Mouse (Mus musculus): ENCODE results near the gene Olfr889. TPM values are rescaled to one million over a fixed set of nuclear protein-coding genes. Genes with fewer than 3 reads are reported as not detected.
"Not testable (repeated sequence)": the region's sequence is repeated elsewhere in the genome, so short reads cannot be mapped to it uniquely, and the experiment has no call there.

Olfr889 gene
- polyA plus RNA-seq (2015; fragmentation: Nextera tagmentation; extraction: Ambion mirVana): 0.06 and 0.12 TPM in 2 replicates

GRCm38 (mm10) chr9:38114898-38115297 lies at the start of gene Olfr889:
Gene Olfr889, plus strand, starts transcription at chr9:38115198.
- no peak for ATAC-seq (ENCODE audit: low read depth)

GRCm38 (mm10) chr9:38083772-38084171 lies 31.2 kb upstream of the Olfr889 start, which contains the start of gene Olfr887:
Gene Olfr887, plus strand, starts transcription at chr9:38084072.
- Histone ChIP-seq H3K9me3 (replicated peaks; ENCODE audit: control insufficient read depth, low read length) (no peaks in the 10 kb centered on the region), H3K4me1 (ENCODE audit: control insufficient read depth, low read depth, low read length) (no peaks in the 10 kb centered on the region), H3K27me3 (ENCODE audit: control insufficient read depth, insufficient read depth, low read depth, low read length) (no peaks in the 10 kb centered on the region), H3K4me3 (ENCODE audit: low read depth, low read length) (no peak within 1 kb of the TSS), H3K9ac (ENCODE audit: low read depth, low read length) (no peak within 1 kb of the TSS), H3K4me2 (ENCODE audit: low read depth, low read length) (no peak within 1 kb of the TSS), H3K36me3 (ENCODE audit: control insufficient read depth, insufficient read depth) (no peaks in the 10 kb centered on the region), H3K27ac (ENCODE audit: low read length) (no peak within 1 kb of the TSS)
- 59% methylated on average over 1 of the region's 1 CpGs for WGBS (ENCODE audit: insufficient replicate concordance)
- ATAC-seq (ENCODE audit: low read depth): no peak

More at GRCm38 (mm10) chr9:38114898-38115297, at the start of gene Olfr889:
- no peaks in the 10 kb centered on the region for H3K9me3 ChIP-seq (replicated peaks; ENCODE audit: control insufficient read depth, low read length)
- H3K4me2 ChIP-seq (ENCODE audit: low read depth, low read length): no peak within 1 kb of the TSS
- no peaks in the 10 kb centered on the region for H3K27me3 ChIP-seq (ENCODE audit: control insufficient read depth, insufficient read depth, low read depth, low read length)
- no peak within 1 kb of the TSS for H3K4me3 ChIP-seq (ENCODE audit: low read depth, low read length)
- H3K27ac ChIP-seq (ENCODE audit: low read length): no peak within 1 kb of the TSS
- H3K4me1 ChIP-seq (ENCODE audit: control insufficient read depth, low read depth, low read length): no peaks in the 10 kb centered on the region
- no peaks in the 10 kb centered on the region for H3K36me3 ChIP-seq (ENCODE audit: control insufficient read depth, insufficient read depth)
- no peak within 1 kb of the TSS for H3K9ac ChIP-seq (ENCODE audit: low read depth, low read length)

- no peak within 1 kb of the TSS for H3K4me3 ChIP-seq (ENCODE audit: low read depth, low read length)
- whole genome bisulfite sequencing (ENCODE audit: insufficient replicate concordance): 48% methylated on average over 1 of the region's 1 CpGs
- no peaks in the 10 kb centered on the region for H3K9me3 ChIP-seq (replicated peaks; ENCODE audit: control insufficient read depth, low read length)
- no peak within 1 kb of the TSS for H3K4me2 ChIP-seq (ENCODE audit: low read depth, low read length)
- H3K36me3 ChIP-seq (ENCODE audit: control insufficient read depth, insufficient read depth): no peaks in the 10 kb centered on the region
- ATAC-seq (ENCODE audit: low read depth): no peak
- H3K4me1 ChIP-seq (ENCODE audit: control insufficient read depth, low read depth, low read length): no peaks in the 10 kb centered on the region
- no peaks in the 10 kb centered on the region for H3K27me3 ChIP-seq (ENCODE audit: control insufficient read depth, insufficient read depth, low read depth, low read length)
- no peak within 1 kb of the TSS for H3K9ac ChIP-seq (ENCODE audit: low read depth, low read length)
- no peak within 1 kb of the TSS for H3K27ac ChIP-seq (ENCODE audit: low read length)
Observed at GRCm38 (mm10) chr9:38107828-38108227, 7.2 kb upstream of the Olfr889 start, which contains the start of gene Olfr888. Gene Olfr888, plus strand, starts transcription at chr9:38108128.

- H3K36me3 ChIP-seq (ENCODE audit: control insufficient read depth, insufficient read depth): no peaks in the 10 kb centered on the region
- no peaks in the 10 kb centered on the region for H3K4me1 ChIP-seq (ENCODE audit: control insufficient read depth, low read depth, low read length)
- no peak within 1 kb of the TSS for H3K4me3 ChIP-seq (ENCODE audit: low read depth, low read length)
- no peaks in the 10 kb centered on the region for H3K27me3 ChIP-seq (ENCODE audit: control insufficient read depth, insufficient read depth, low read depth, low read length)
- no peak within 1 kb of the TSS for H3K27ac ChIP-seq (ENCODE audit: low read length)
- H3K9ac ChIP-seq (ENCODE audit: low read depth, low read length): no peak within 1 kb of the TSS
- no peak for ATAC-seq (ENCODE audit: low read depth)
- H3K4me2 ChIP-seq (ENCODE audit: low read depth, low read length): no peak within 1 kb of the TSS
- H3K9me3 ChIP-seq (replicated peaks; ENCODE audit: control insufficient read depth, low read length): no peaks in the 10 kb centered on the region
Observed at GRCm38 (mm10) chr9:38142217-38142616, 27.2 kb downstream of the Olfr889 start, which contains the start of gene Olfr890. Gene Olfr890, plus strand, starts transcription at chr9:38142517.

GRCm38 (mm10) chr9:38168341-38168740 lies 53.3 kb downstream of the Olfr889 start:
- 25% methylated on average over 2 of the region's 2 CpGs for WGBS (ENCODE audit: insufficient replicate concordance)
- H3K36me3 ChIP-seq (ENCODE audit: control insufficient read depth, insufficient read depth); ATAC-seq (ENCODE audit: low read depth); H3K27me3 ChIP-seq (ENCODE audit: control insufficient read depth, insufficient read depth, low read depth, low read length); H3K4me3 ChIP-seq (ENCODE audit: low read depth, low read length); H3K4me2 ChIP-seq (ENCODE audit: low read depth, low read length); H3K27ac ChIP-seq (ENCODE audit: low read length); H3K4me1 ChIP-seq (ENCODE audit: control insufficient read depth, low read depth, low read length); H3K9ac ChIP-seq (ENCODE audit: low read depth, low read length); H3K9me3 ChIP-seq (replicated peaks; ENCODE audit: control insufficient read depth, low read length): not testable (repeated sequence)

Other genes with a start within 250 kb of the Olfr889 start
- gene Olfr145, start 218.5 kb upstream of the Olfr889 start, polyA plus RNA-seq (2015; fragmentation: Nextera tagmentation; extraction: Ambion mirVana): not detected in 2 replicates
- not detected in 2 replicates for gene Olfr878, start 197.4 kb upstream of the Olfr889 start, polyA plus RNA-seq (2015; fragmentation: Nextera tagmentation; extraction: Ambion mirVana)
- not detected in 2 replicates for gene Olfr881, start 123.4 kb upstream of the Olfr889 start, polyA plus RNA-seq (2015; fragmentation: Nextera tagmentation; extraction: Ambion mirVana)
- gene Olfr883, start 89.4 kb upstream of the Olfr889 start, polyA plus RNA-seq (2015; fragmentation: Nextera tagmentation; extraction: Ambion mirVana): not detected in 2 replicates
- gene Olfr884, start 68.6 kb upstream of the Olfr889 start, polyA plus RNA-seq (2015; fragmentation: Nextera tagmentation; extraction: Ambion mirVana): not detected in 2 replicates
- gene Olfr885, start 53.9 kb upstream of the Olfr889 start, polyA plus RNA-seq (2015; fragmentation: Nextera tagmentation; extraction: Ambion mirVana): not detected in 2 replicates
- gene Olfr887, start 31.1 kb upstream of the Olfr889 start, polyA plus RNA-seq (2015; fragmentation: Nextera tagmentation; extraction: Ambion mirVana): not detected in 2 replicates
- gene Olfr888, start 7.1 kb upstream of the Olfr889 start, polyA plus RNA-seq (2015; fragmentation: Nextera tagmentation; extraction: Ambion mirVana): not detected in 2 replicates
- gene Olfr890, start 27.3 kb downstream of the Olfr889 start, polyA plus RNA-seq (2015; fragmentation: Nextera tagmentation; extraction: Ambion mirVana): not detected in 2 replicates
- gene Olfr891, start 65.6 kb downstream of the Olfr889 start, polyA plus RNA-seq (2015; fragmentation: Nextera tagmentation; extraction: Ambion mirVana): not detected in 2 replicates
- gene Olfr893, start 93.2 kb downstream of the Olfr889 start, polyA plus RNA-seq (2015; fragmentation: Nextera tagmentation; extraction: Ambion mirVana): not detected in 2 replicates
- gene Olfr894, start 102.9 kb downstream of the Olfr889 start, polyA plus RNA-seq (2015; fragmentation: Nextera tagmentation; extraction: Ambion mirVana): not detected in 2 replicates
- gene Olfr143, start 137.6 kb downstream of the Olfr889 start, polyA plus RNA-seq (2015; fragmentation: Nextera tagmentation; extraction: Ambion mirVana): not detected in 2 replicates
- gene Olfr895, start 152.7 kb downstream of the Olfr889 start, polyA plus RNA-seq (2015; fragmentation: Nextera tagmentation; extraction: Ambion mirVana): not detected in 2 replicates
- gene Olfr896-ps1, start 175.9 kb downstream of the Olfr889 start, polyA plus RNA-seq (2015; fragmentation: Nextera tagmentation; extraction: Ambion mirVana): not detected in 2 replicates
- gene Olfr25, start 213.9 kb downstream of the Olfr889 start, polyA plus RNA-seq (2015; fragmentation: Nextera tagmentation; extraction: Ambion mirVana): not detected in 2 replicates
- gene Olfr898, start 233.2 kb downstream of the Olfr889 start, polyA plus RNA-seq (2015; fragmentation: Nextera tagmentation; extraction: Ambion mirVana): not detected in 2 replicates

Measured in liver, embryonic 16.5 days (tissue).